Comparison of ENCODE assay signal across 8 mouse cellular contexts in the genomic region with DNA sequence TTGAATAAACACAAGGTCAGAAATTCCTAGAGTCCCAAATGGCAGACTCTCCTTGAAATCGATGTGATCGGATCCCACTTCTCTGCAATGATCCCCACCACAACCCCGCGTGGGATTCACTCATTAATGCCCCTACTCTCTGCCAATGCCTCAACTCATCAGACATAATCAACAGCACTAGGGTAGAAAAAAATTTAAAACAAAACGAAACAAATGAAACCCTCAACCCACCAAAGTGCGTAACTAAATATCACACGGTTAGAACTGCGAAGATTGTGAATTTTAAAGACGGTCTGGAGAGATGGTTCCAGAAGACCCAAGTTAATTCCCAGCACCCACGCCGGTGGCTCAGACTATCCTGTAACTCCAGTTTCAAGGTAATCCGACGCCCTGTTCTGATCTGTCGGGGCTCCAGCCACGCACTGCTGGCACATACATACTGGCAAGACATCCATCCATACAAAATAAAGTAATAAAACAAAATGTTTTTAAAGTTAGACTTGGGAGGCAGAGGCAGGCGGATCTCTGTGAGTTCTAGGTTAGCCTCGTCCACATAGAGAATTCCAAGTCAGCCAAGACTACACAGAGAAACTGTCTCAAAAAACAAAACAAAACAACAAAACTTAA. TPM values are rescaled to one million over a fixed set of nuclear protein-coding genes. Genes with fewer than 3 reads are reported as not detected.
DNase-seq lines count a peak whose midpoint lies in the region; ATAC-seq and TF ChIP-seq lines count a peak whose summit lies in the region.

No protein-coding gene starts in this region.

- WGBS in kidney, postnatal 0 days, result 56% methylated on average over 17 of the region's 17 CpGs
- 66% methylated on average over 17 of the region's 17 CpGs for WGBS in hindbrain, embryonic 13.5 days
- 71% methylated on average over 17 of the region's 17 CpGs for WGBS in midbrain, embryonic 14.5 days

- no peak for DNase-seq in kidney, postnatal 0 days (ENCODE audit: low spot score)
- DNase-seq in kidney, postnatal 14 days, result no peak
- no peak for DNase-seq in midbrain, embryonic 14.5 days
- DNase-seq in adipocyte (ENCODE audit: low spot score), result no peak
- no peak for DNase-seq in cerebellum, postnatal 36 days
- DNase-seq in adrenal gland, adult 18-20 months (ENCODE audit: low spot score in 2 of 2), result no peak

- 0 out of 2 replicates have a peak, but pooled peaks cover 7% of the 10 kb centered on the region for H3K4me1 ChIP-seq in kidney, postnatal 0 days (replicated peaks; ENCODE audit: insufficient read depth, low read length)
- H3K4me1 ChIP-seq in brown adipose tissue, adult 24 weeks (ENCODE audit: control insufficient read depth, insufficient read depth, insufficient read length, low read length), result peaks cover 9% of the 10 kb centered on the region; the same call in 1 of the 2 replicates
- peaks cover 28% of the 10 kb centered on the region for H3K4me1 ChIP-seq in hindbrain, embryonic 13.5 days (replicated peaks)
- H3K4me1 ChIP-seq in midbrain, embryonic 14.5 days (ENCODE audit: control insufficient read depth, insufficient read depth, low read length), result peaks cover 14% of the 10 kb centered on the region

- no peaks in the 10 kb centered on the region for H3K27me3 ChIP-seq in kidney, postnatal 0 days (ENCODE audit: insufficient read depth, low read length)
- 0 out of 2 replicates have a peak, but pooled peaks cover 3% of the 10 kb centered on the region for H3K27me3 ChIP-seq in hindbrain, embryonic 13.5 days
- H3K27me3 ChIP-seq in midbrain, embryonic 14.5 days (ENCODE audit: control insufficient read depth, insufficient read depth, low read length), result no peaks in the 10 kb centered on the region

- no peak for TF ChIP-seq CTCF in kidney, postnatal 0 days (IDR thresholded peaks at IDR 0.05; ENCODE audit: low read depth)

- peaks cover 8% of the 10 kb centered on the region; the same call in 1 of the 2 replicates for H3K36me3 ChIP-seq in kidney, postnatal 0 days (ENCODE audit: insufficient read depth, low read length)
- H3K36me3 ChIP-seq in hindbrain, embryonic 13.5 days, result peaks cover 3% of the 10 kb centered on the region; the same call in 1 of the 2 replicates
- 0 out of 2 replicates have a peak, but pooled peaks cover 4% of the 10 kb centered on the region for H3K36me3 ChIP-seq in midbrain, embryonic 14.5 days (ENCODE audit: control insufficient read depth, insufficient read depth, low read length)

- peak overlapping the region; percentile 54 for H3K4me2 ChIP-seq in kidney, postnatal 0 days (ENCODE audit: low read length)
- H3K4me2 ChIP-seq in hindbrain, embryonic 13.5 days, result peak overlapping the region; percentile 54
- H3K4me2 ChIP-seq in midbrain, embryonic 14.5 days (ENCODE audit: low read length), result peak overlapping the region; percentile 65

- no peak for ATAC-seq in kidney, postnatal 0 days (replicated peaks; ENCODE audit: low FRiP score, low read depth)
- peak; percentile 24; the same call in 1 of the 2 replicates for ATAC-seq in hindbrain, embryonic 13.5 days (ENCODE audit: low FRiP score)
- no peak for ATAC-seq in midbrain, embryonic 14.5 days (ENCODE audit: low FRiP score, low TSS enrichment)

- peak overlapping the region; percentile 97 for H3K9ac ChIP-seq in kidney, postnatal 0 days (ENCODE audit: low read depth, low read length)
- peak overlapping the region; percentile 95 for H3K9ac ChIP-seq in hindbrain, embryonic 13.5 days
- H3K9ac ChIP-seq in midbrain, embryonic 14.5 days (replicated peaks; ENCODE audit: low read length), result peak overlapping the region; percentile 93

- H3K27ac ChIP-seq in kidney, postnatal 0 days, result peak overlapping the region; percentile 76; the same call in 1 of the 2 replicates
- no peak overlapping the region for H3K27ac ChIP-seq in brown adipose tissue, adult 24 weeks (replicated peaks; ENCODE audit: low read depth, low read length)
- H3K27ac ChIP-seq in hindbrain, embryonic 13.5 days, result no peak overlapping the region
- H3K27ac ChIP-seq in midbrain, embryonic 14.5 days (replicated peaks; ENCODE audit: low read depth, low read length), result no peak overlapping the region

- no peaks in the 10 kb centered on the region for H3K9me3 ChIP-seq in kidney, postnatal 0 days (replicated peaks; ENCODE audit: low read length)
- no peaks in the 10 kb centered on the region for H3K9me3 ChIP-seq in hindbrain, embryonic 13.5 days
- H3K9me3 ChIP-seq in midbrain, embryonic 14.5 days (ENCODE audit: control insufficient read depth, low read length), result no peaks in the 10 kb centered on the region

- peak overlapping the region; percentile 94 for H3K4me3 ChIP-seq in kidney, postnatal 0 days (replicated peaks; ENCODE audit: low read depth, low read length)
- peak overlapping the region; percentile 95 for H3K4me3 ChIP-seq in brown adipose tissue, adult 24 weeks (ENCODE audit: insufficient read depth, low read depth, low read length)
- peak overlapping the region; percentile 80 for H3K4me3 ChIP-seq in hindbrain, embryonic 13.5 days
- peak overlapping the region; percentile 88 for H3K4me3 ChIP-seq in midbrain, embryonic 14.5 days (replicated peaks; ENCODE audit: low read depth, low read length)

RNA-seq across cellular contexts. Expression of a gene that starts 0.8 kb away (rescaled TPM):
- 35.2 and 38.5 TPM in 2 replicates for polyA plus RNA-seq in kidney, postnatal 0 days (2015; fragmentation: Nextera tagmentation; extraction: Ambion mirVana)
- polyA plus RNA-seq in brown adipose tissue, adult 24 weeks (2012; ENCODE audit: insufficient read depth, insufficient read length, missing spikeins), result 9.1 and 10.8 TPM in 2 replicates
- 39.2 and 40.9 TPM in 2 replicates for polyA plus RNA-seq in hindbrain, embryonic 13.5 days (2015; fragmentation: Nextera tagmentation; extraction: Ambion mirVana)
- polyA plus RNA-seq in midbrain, embryonic 14.5 days (2014; fragmentation: Nextera tagmentation; extraction: Ambion mirVana), result 34.8 and 44.6 TPM in 2 replicates
- 10 to 100 TPM; 26.2 to 29.3 TPM for total RNA-seq in adrenal gland, adult 18-20 months (2021)
